Mouse (Mus musculus): ENCODE data around the gene Flvcr2. TPM values are rescaled to one million over a fixed set of nuclear protein-coding genes. Genes with fewer than 3 reads are reported as not detected.

Flvcr2 gene
- polyA plus RNA-seq, 1 experiment, result 0.16 TPM

DNA sequence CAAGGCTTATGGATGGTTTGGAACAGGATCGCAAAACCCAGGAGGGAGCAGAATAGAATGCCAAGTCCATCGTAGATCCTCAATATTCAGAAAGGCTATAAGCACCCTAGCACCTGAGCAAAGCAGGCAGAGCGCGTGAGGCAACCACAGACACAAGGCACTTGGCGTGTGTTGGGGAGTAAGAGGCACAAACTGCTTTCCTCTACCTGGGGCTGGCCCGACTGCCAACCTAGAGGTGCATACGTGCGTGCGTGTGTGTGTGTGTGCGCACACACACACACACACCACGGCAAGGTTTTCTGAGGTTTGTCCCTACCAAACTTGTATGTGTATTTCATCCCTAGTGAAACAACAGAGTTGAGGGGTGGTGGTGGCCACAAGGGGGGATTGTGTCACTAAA, 38.9 kb upstream of the Flvcr2 start:
- no peak for TF ChIP-seq FOSL1 (IDR thresholded peaks at IDR 0.05; ENCODE audit: insufficient read depth, low read length, poor library complexity, severe bottlenecking)
- H3K4me3 ChIP-seq (ENCODE audit: insufficient read depth, poor library complexity, severe bottlenecking), result no peak overlapping the region
- peaks cover 21% of the 10 kb centered on the region for H3K27me3 ChIP-seq (ENCODE audit: control insufficient read depth, insufficient read depth, insufficient read length)

DNA sequence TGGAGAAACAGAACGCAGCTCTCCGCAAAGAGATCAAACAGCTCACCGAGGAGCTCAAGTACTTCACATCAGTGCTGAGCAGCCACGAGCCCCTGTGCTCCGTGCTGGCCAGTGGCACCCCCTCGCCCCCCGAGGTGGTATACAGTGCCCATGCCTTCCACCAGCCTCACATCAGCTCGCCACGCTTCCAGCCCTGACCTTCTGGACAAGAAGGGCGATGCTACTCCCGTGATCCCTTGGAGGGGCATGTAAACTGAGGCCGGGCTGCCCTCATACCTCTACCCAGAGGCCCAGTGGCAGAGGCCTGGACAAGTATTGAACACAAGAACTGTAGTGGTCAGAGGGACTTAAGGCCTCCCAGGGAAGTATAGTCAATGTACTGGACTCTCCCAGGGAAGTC, 37.8 kb upstream of the Flvcr2 start:
- no peak for TF ChIP-seq USF1 (IDR thresholded peaks at IDR 0.05; ENCODE audit: low read depth)
- no peak for TF ChIP-seq MYOG (IDR thresholded peaks at IDR 0.05; ENCODE audit: control insufficient read depth, extremely low read depth, insufficient read length)
- no peak for TF ChIP-seq FOSL1 (IDR thresholded peaks at IDR 0.05; ENCODE audit: insufficient read depth, low read length, poor library complexity, severe bottlenecking)
- no peak for TF ChIP-seq MAX (IDR thresholded peaks at IDR 0.05)
- TF ChIP-seq CEBPB (IDR thresholded peaks at IDR 0.05; ENCODE audit: low read depth), result no peak
- no peak for TF ChIP-seq MYOD1 (IDR thresholded peaks at IDR 0.05; ENCODE audit: control insufficient read depth, insufficient read length, low read depth)
- TF ChIP-seq CTCF (IDR thresholded peaks at IDR 0.05; ENCODE audit: control insufficient read depth, insufficient read depth, insufficient read length), result no peak
- Histone ChIP-seq H3K4me3 (ENCODE audit: insufficient read depth, poor library complexity, severe bottlenecking) (no peak overlapping the region), H3ac (ENCODE audit: control insufficient read depth, insufficient read length, low read depth) (no peak overlapping the region), H3K79me3 (ENCODE audit: low read depth) (no peaks in the 10 kb centered on the region), H3K27me3 (ENCODE audit: control insufficient read depth, insufficient read depth, insufficient read length) (peaks cover 21% of the 10 kb centered on the region), H3K79me2 (ENCODE audit: control insufficient read depth, insufficient read depth) (no peaks in the 10 kb centered on the region), H3K36me3 (ENCODE audit: control insufficient read depth, insufficient read depth) (no peaks in the 10 kb centered on the region)

More for the DNA sequence above, 38.9 kb upstream of the Flvcr2 start:
- H3ac ChIP-seq (ENCODE audit: control insufficient read depth, insufficient read length, low read depth), result no peak overlapping the region
- no peaks in the 10 kb centered on the region for H3K36me3 ChIP-seq (ENCODE audit: control insufficient read depth, insufficient read depth)
- no peaks in the 10 kb centered on the region for H3K79me2 ChIP-seq (ENCODE audit: control insufficient read depth, insufficient read depth)
- H3K79me3 ChIP-seq (ENCODE audit: low read depth), result no peaks in the 10 kb centered on the region

DNA sequence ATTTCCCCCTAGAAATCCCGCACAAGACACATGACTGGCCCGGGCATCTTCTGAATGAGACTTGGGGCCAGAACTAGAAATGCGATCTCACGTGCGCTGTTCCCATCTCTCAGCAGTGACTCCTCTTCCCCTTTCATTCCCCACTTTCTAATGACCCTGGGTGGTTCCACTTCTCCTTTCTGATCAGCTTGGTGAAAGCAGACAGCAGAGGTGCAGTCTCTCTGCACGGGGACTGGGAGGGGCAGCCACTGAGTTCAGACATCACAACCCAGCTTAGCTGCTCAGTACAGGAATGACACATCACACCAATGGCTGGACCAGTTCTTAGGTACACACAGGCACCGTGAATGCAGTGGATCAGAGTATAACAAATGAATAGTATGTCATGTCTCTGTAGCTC, 35.6 kb upstream of the Flvcr2 start:
- H3K79me3 ChIP-seq (ENCODE audit: low read depth), result no peaks in the 10 kb centered on the region
- no peak overlapping the region for H3K4me3 ChIP-seq (ENCODE audit: insufficient read depth, poor library complexity, severe bottlenecking)
- H3K79me2 ChIP-seq (ENCODE audit: control insufficient read depth, insufficient read depth), result no peaks in the 10 kb centered on the region
- no peak overlapping the region for H3ac ChIP-seq (ENCODE audit: control insufficient read depth, insufficient read length, low read depth)
- H3K27me3 ChIP-seq (ENCODE audit: control insufficient read depth, insufficient read depth, insufficient read length), result peaks cover 26% of the 10 kb centered on the region
- TF ChIP-seq CEBPB (IDR thresholded peaks at IDR 0.05; ENCODE audit: low read depth) (no peak), MAX (IDR thresholded peaks at IDR 0.05) (no peak), FOSL1 (IDR thresholded peaks at IDR 0.05; ENCODE audit: insufficient read depth, low read length, poor library complexity, severe bottlenecking) (no peak), MYOD1 (IDR thresholded peaks at IDR 0.05; ENCODE audit: control insufficient read depth, insufficient read length, low read depth) (no peak), CTCF (IDR thresholded peaks at IDR 0.05; ENCODE audit: control insufficient read depth, insufficient read depth, insufficient read length) (no peak), USF1 (IDR thresholded peaks at IDR 0.05; ENCODE audit: low read depth) (no peak), MYOG (IDR thresholded peaks at IDR 0.05; ENCODE audit: control insufficient read depth, extremely low read depth, insufficient read length) (no peak)
- H3K36me3 ChIP-seq (ENCODE audit: control insufficient read depth, insufficient read depth), result no peaks in the 10 kb centered on the region

GRCm38 (mm10) chr12:85712587-85712986, 33.8 kb upstream of the Flvcr2 start:
- Histone ChIP-seq H3K36me3 (ENCODE audit: control insufficient read depth, insufficient read depth) (no peaks in the 10 kb centered on the region), H3K79me3 (ENCODE audit: low read depth) (no peaks in the 10 kb centered on the region), H3K79me2 (ENCODE audit: control insufficient read depth, insufficient read depth) (no peaks in the 10 kb centered on the region), H3K27me3 (ENCODE audit: control insufficient read depth, insufficient read depth, insufficient read length) (peaks cover 23% of the 10 kb centered on the region), H3K4me3 (ENCODE audit: insufficient read depth, poor library complexity, severe bottlenecking) (no peak overlapping the region), H3ac (ENCODE audit: control insufficient read depth, insufficient read length, low read depth) (no peak overlapping the region)
- no peak for TF ChIP-seq MYOG (IDR thresholded peaks at IDR 0.05; ENCODE audit: control insufficient read depth, extremely low read depth, insufficient read length)

DNA sequence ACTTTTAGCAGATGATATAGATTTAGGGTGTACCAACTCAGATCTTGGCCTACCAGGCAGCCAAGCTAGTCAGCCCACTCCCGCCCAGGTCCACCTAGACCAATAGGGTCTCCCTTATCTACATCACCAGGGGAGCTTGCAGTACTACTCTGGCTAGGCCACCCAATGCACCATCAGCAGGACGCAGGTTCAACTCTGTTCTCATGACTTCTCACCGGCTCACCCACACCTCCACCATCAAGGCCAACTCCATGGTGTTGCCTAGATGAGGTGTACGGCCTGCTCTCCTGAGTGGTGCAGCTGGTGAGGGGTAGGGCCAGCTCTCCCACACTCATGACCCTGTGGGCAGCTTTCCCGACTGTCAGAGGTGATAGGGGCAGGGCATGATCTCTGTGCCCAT, 32.2 kb upstream of the Flvcr2 start:
- Histone ChIP-seq H3K27me3 (ENCODE audit: control insufficient read depth, insufficient read depth, insufficient read length) (peaks cover 23% of the 10 kb centered on the region), H3K79me2 (ENCODE audit: control insufficient read depth, insufficient read depth) (no peaks in the 10 kb centered on the region), H3ac (ENCODE audit: control insufficient read depth, insufficient read length, low read depth) (no peak overlapping the region), H3K36me3 (ENCODE audit: control insufficient read depth, insufficient read depth) (no peaks in the 10 kb centered on the region), H3K4me3 (ENCODE audit: insufficient read depth, poor library complexity, severe bottlenecking) (no peak overlapping the region), H3K79me3 (ENCODE audit: low read depth) (no peaks in the 10 kb centered on the region)
- no peak for TF ChIP-seq CTCF (IDR thresholded peaks at IDR 0.05; ENCODE audit: control insufficient read depth, insufficient read depth, insufficient read length)
- no peak for TF ChIP-seq FOSL1 (IDR thresholded peaks at IDR 0.05; ENCODE audit: insufficient read depth, low read length, poor library complexity, severe bottlenecking)
- no peak for TF ChIP-seq MYOD1 (IDR thresholded peaks at IDR 0.05; ENCODE audit: control insufficient read depth, insufficient read length, low read depth)
- TF ChIP-seq CEBPB (IDR thresholded peaks at IDR 0.05; ENCODE audit: low read depth), result no peak
- no peak for TF ChIP-seq USF1 (IDR thresholded peaks at IDR 0.05; ENCODE audit: low read depth)
- TF ChIP-seq MAX (IDR thresholded peaks at IDR 0.05), result no peak
- no peak for TF ChIP-seq MYOG (IDR thresholded peaks at IDR 0.05; ENCODE audit: control insufficient read depth, extremely low read depth, insufficient read length)

DNA sequence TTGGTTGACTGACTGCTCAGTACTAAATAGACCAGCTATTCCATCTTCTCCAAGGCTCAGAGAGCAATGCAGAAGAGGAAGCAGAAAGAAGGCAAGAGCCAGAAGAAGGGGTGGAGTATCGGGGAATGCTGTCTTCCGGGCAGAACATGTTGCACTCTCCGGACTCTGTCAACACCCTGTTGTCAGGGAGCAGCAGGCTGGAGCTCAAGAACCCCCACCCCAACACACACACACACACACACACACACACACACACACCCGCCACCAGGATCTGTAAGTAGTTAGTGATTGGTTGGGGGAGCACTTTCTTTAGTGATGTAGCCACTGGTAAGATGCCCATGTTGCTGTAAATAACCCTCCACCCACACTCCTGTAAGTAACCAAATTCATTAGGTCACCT, 21.0 kb upstream of the Flvcr2 start:
- H3K27me3 ChIP-seq (ENCODE audit: control insufficient read depth, insufficient read depth, insufficient read length), result peaks cover 29% of the 10 kb centered on the region
- H3K79me3 ChIP-seq (ENCODE audit: low read depth), result no peaks in the 10 kb centered on the region
- no peaks in the 10 kb centered on the region for H3K79me2 ChIP-seq (ENCODE audit: control insufficient read depth, insufficient read depth)
- H3ac ChIP-seq (ENCODE audit: control insufficient read depth, insufficient read length, low read depth), result no peak overlapping the region
- TF ChIP-seq MYOG (IDR thresholded peaks at IDR 0.05; ENCODE audit: control insufficient read depth, extremely low read depth, insufficient read length) (no peak), USF1 (IDR thresholded peaks at IDR 0.05; ENCODE audit: low read depth) (no peak), CEBPB (IDR thresholded peaks at IDR 0.05; ENCODE audit: low read depth) (no peak), MAX (IDR thresholded peaks at IDR 0.05) (no peak), FOSL1 (IDR thresholded peaks at IDR 0.05; ENCODE audit: insufficient read depth, low read length, poor library complexity, severe bottlenecking) (no peak), MYOD1 (IDR thresholded peaks at IDR 0.05; ENCODE audit: control insufficient read depth, insufficient read length, low read depth) (no peak), CTCF (IDR thresholded peaks at IDR 0.05; ENCODE audit: control insufficient read depth, insufficient read depth, insufficient read length) (no peak)
- no peaks in the 10 kb centered on the region for H3K36me3 ChIP-seq (ENCODE audit: control insufficient read depth, insufficient read depth)
- no peak overlapping the region for H3K4me3 ChIP-seq (ENCODE audit: insufficient read depth, poor library complexity, severe bottlenecking)
